Mouse (Mus musculus) effector memory CD4-positive, alpha-beta T cell, adult 7 months (primary cell): ENCODE measurements around the gene Ing2. TPM values are rescaled to one million over a fixed set of nuclear protein-coding genes. Genes with fewer than 3 reads are reported as not detected.

Experiments used
- polyA plus RNA-seq: library from polyadenylated mRNA; unstranded; fragments of 100-300 nt; shearing (Covaris generic); gene quantifications from one replicate; pipeline ENCODE4 v1.2.1, GENCODE M21; 2017

Ing2 gene
- polyA plus RNA-seq: 66.3 TPM

DNA sequence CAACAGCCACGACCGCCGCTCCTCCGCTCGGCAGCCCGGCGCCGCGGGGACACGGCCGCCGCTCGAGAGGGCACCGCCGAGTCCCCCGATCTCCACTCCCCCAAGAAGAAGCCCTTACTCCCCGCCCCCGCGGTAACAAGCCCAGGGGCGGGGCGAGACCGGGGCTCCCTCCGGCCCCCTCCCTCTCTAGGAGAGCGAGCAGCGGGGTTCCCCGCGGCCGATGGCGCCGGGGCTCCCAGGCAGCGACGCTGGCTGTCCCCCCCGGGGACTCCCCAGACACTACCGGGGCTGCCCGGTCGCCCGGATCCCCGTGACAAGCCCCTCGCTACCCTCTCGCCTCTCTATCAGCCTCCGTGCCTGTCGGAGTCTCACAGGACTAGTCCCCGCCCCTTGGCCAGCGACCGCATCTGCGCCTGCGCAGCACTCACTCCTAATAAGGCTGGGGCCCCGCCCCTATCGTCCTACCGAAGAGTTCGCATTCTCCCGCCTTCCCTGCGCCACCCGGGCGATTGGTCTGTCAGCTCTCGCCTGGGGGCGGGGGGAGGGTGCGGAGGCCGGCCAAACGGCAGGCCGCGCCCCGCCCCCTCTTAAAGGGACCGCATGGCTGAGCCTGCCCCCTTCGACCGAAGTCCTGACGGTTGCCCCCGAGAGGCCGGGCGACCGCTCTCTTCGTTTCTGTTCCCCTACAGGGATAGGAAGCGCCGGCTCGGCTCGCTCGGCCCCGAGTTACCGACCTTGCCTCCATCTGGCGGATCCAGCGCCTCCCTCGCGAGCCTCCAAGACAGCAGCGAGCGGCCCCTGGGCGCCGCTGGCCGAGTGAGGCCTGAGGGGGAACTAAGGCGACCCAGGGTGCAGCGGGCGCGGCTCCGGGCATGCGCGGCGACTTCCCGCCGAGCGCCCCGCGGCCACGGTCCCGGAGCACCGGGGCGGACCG lies at the start of gene Ing2:
Gene Ing2 (minus strand): TSS at position 780 of the 934 bp plus-strand sequence.

DNA sequence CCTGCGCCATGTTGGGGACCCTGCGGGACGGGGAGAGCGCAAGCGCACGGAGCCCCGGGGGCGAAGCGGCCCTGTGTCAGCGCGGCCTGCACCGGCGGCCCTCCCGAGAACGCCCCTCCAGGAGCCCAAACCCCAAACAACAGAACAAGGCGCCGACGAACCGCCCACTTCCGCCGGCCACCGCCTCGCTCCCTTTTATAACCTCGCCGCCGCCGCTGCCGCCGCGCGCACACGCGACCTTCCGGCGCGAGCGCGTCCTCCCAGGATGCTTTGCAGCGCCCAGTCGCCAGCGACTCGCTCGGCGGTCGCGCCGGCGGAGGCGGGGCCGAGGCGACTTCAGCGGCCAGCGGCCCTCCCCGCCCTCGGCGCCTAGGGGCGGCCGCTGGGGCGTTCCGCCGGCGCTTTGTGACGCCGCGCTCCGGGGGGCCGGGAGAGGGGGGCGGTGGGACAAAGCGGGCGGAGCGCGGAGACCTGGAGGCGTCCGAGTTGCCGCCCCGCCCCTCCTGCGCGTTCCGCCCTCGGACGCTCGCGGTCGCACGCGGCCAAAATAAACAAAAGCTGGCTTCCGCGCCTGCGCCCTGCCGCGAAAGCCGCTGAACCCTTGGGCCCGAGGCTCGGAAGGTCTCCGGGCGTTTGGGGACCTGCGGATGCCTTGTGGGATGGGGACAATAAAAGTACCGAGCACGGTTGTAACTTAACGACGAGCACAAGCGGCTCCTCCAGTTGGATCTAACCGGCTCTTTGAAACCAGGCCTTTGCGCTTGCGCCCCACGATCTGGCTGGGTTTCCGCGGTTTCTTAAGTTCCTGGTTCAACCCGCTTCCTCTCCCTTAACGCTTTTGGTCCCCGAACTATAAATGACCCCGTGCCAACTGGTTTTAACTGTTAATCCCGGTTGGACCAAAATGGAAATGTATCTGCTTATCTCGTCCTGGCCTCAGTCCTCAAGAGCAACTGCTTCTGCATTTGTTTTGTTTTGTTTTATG lies 38.7 kb upstream of the Ing2 start, which contains the start of gene Cdkn2aip:
Gene Cdkn2aip (minus strand): TSS at position 172 of the 985 bp plus-strand sequence.

Other genes with a start within 250 kb of the Ing2 start
- gene Stox2, start 229.2 kb downstream of the Ing2 start, polyA plus RNA-seq: 0.44 TPM
- 28.1 TPM for gene Trappc11, start 142.1 kb downstream of the Ing2 start, polyA plus RNA-seq
- 30.7 TPM for gene Rwdd4a, start 141.9 kb downstream of the Ing2 start, polyA plus RNA-seq
- gene Cdkn2aip, start 38.4 kb upstream of the Ing2 start, polyA plus RNA-seq: 59.2 TPM
- not detected for gene Cldn24, start 146.6 kb upstream of the Ing2 start, polyA plus RNA-seq
- not detected for gene Cldn22, start 148.9 kb upstream of the Ing2 start, polyA plus RNA-seq